Mouse (Mus musculus) kidney, adult 18-20 months (tissue): ENCODE measurements around the gene Fam83d.

ENCODE experiments used
- DNase-seq: peaks from one replicate; pipeline ENCODE4 v3.0.0; 2021

Gene Fam83d

GRCm38 (mm10) chr2:158817708-158818107 lies 49.8 kb downstream of the Fam83d start:
- DNase-seq, result no peak

GRCm38 (mm10) chr2:158828124-158828523 lies 60.2 kb downstream of the Fam83d start:
- DNase-seq, result no peak

- DNase-seq, result no peak
Measured at GRCm38 (mm10) chr2:158829746-158830145, 61.9 kb downstream of the Fam83d start.

GRCm38 (mm10) chr2:158833221-158833620 lies 65.3 kb downstream of the Fam83d start:
- no peak for DNase-seq

GRCm38 (mm10) chr2:158833645-158834044 lies 65.8 kb downstream of the Fam83d start:
- no peak for DNase-seq
